Mouse (Mus musculus): ENCODE measurements at regions not wholly inside any gene's neighbourhood (a gene's known extent, or its start where the extent isn't known, plus 50 kb on each side); places are given as distances from the start of the nearest gene placed in this dataset.

GRCm38 (mm10) chr10:126815730-126816129, 85.4 kb downstream of the Atp23 start:
- WGBS = 65% methylated on average over 5 of the region's 5 CpGs

GRCm38 (mm10) chr10:126814968-126815367, 86.2 kb downstream of the Atp23 start:
- Histone ChIP-seq H3K27me3 (replicated peaks) (no peaks in the 10 kb centered on the region), H3K36me3 (no peaks in the 10 kb centered on the region), H3K4me1 (no peaks in the 10 kb centered on the region), H3K27ac (replicated peaks) (no peak overlapping the region), H3K4me3 (no peak overlapping the region), H3K9me3 (no peaks in the 10 kb centered on the region), H3K9ac (no peak overlapping the region), H3K4me2 (no peak overlapping the region)
- WGBS = 85% methylated on average over 18 of the region's 18 CpGs
- no peak for ATAC-seq (ENCODE audit: extremely low read depth, insufficient number of reproducible peaks, low FRiP score, low TSS enrichment)

More at GRCm38 (mm10) chr10:126815730-126816129, 85.4 kb downstream of the Atp23 start:
- Histone ChIP-seq H3K4me2 (no peak overlapping the region), H3K4me3 (no peak overlapping the region), H3K9ac (no peak overlapping the region), H3K4me1 (no peaks in the 10 kb centered on the region), H3K27me3 (replicated peaks) (no peaks in the 10 kb centered on the region), H3K36me3 (no peaks in the 10 kb centered on the region), H3K9me3 (no peaks in the 10 kb centered on the region), H3K27ac (replicated peaks) (no peak overlapping the region)
- ATAC-seq (ENCODE audit: extremely low read depth, insufficient number of reproducible peaks, low FRiP score, low TSS enrichment) = no peak

- Histone ChIP-seq H3K4me3 (no peak overlapping the region), H3K9ac (no peak overlapping the region), H3K4me1 (0 out of 2 replicates have a peak, but pooled peaks cover 4% of the 10 kb centered on the region), H3K27ac (replicated peaks) (no peak overlapping the region), H3K36me3 (no peaks in the 10 kb centered on the region), H3K9me3 (no peaks in the 10 kb centered on the region), H3K27me3 (replicated peaks) (no peaks in the 10 kb centered on the region), H3K4me2 (no peak overlapping the region)
- ATAC-seq (ENCODE audit: extremely low read depth, insufficient number of reproducible peaks, low FRiP score, low TSS enrichment) = no peak
- 83% methylated on average over 6 of the region's 6 CpGs for WGBS
Observed at GRCm38 (mm10) chr10:126813051-126813593, 88.0 kb downstream of the Atp23 start.

- Histone ChIP-seq H3K4me1 (0 out of 2 replicates have a peak, but pooled peaks cover 4% of the 10 kb centered on the region), H3K4me3 (no peak overlapping the region), H3K9ac (no peak overlapping the region), H3K27ac (replicated peaks) (no peak overlapping the region), H3K4me2 (no peak overlapping the region), H3K9me3 (no peaks in the 10 kb centered on the region), H3K36me3 (no peaks in the 10 kb centered on the region), H3K27me3 (replicated peaks) (no peaks in the 10 kb centered on the region)
- ATAC-seq (ENCODE audit: extremely low read depth, insufficient number of reproducible peaks, low FRiP score, low TSS enrichment) = no peak
- WGBS = 67% methylated on average over 7 of the region's 7 CpGs
Observed at GRCm38 (mm10) chr10:126812243-126812755, 88.9 kb downstream of the Atp23 start.

- WGBS = 63% methylated on average over 11 of the region's 11 CpGs
- no peaks in the 10 kb centered on the region for H3K9me3 ChIP-seq
Observed at GRCm38 (mm10) chr10:126810346-126811095, 90.6 kb downstream of the Atp23 start.

GRCm38 (mm10) chr10:126809587-126809986, 91.6 kb downstream of the Atp23 start:
- 0 out of 2 replicates have a peak, but pooled peaks cover 4% of the 10 kb centered on the region for H3K4me1 ChIP-seq
- no peaks in the 10 kb centered on the region for H3K27me3 ChIP-seq (replicated peaks)
- H3K9me3 ChIP-seq = no peaks in the 10 kb centered on the region
- peak overlapping the region; percentile 45 for H3K4me3 ChIP-seq
- no peak for ATAC-seq (ENCODE audit: extremely low read depth, insufficient number of reproducible peaks, low FRiP score, low TSS enrichment)
- H3K4me2 ChIP-seq = peak overlapping the region; percentile 60
- H3K36me3 ChIP-seq = no peaks in the 10 kb centered on the region
- 41% methylated on average over 17 of the region's 17 CpGs for WGBS
- H3K27ac ChIP-seq (replicated peaks) = no peak overlapping the region
- peak overlapping the region; percentile 67; the same call in 1 of the 2 replicates for H3K9ac ChIP-seq

More at GRCm38 (mm10) chr10:126810346-126811095, 90.6 kb downstream of the Atp23 start:
- Histone ChIP-seq H3K4me3 (no peak overlapping the region), H3K9ac (no peak overlapping the region), H3K27ac (replicated peaks) (no peak overlapping the region), H3K4me2 (peak overlapping the region; percentile 60), H3K36me3 (no peaks in the 10 kb centered on the region), H3K27me3 (replicated peaks) (no peaks in the 10 kb centered on the region), H3K4me1 (0 out of 2 replicates have a peak, but pooled peaks cover 4% of the 10 kb centered on the region)
- ATAC-seq (ENCODE audit: extremely low read depth, insufficient number of reproducible peaks, low FRiP score, low TSS enrichment) = no peak

GRCm38 (mm10) chr10:126806881-126807280, 94.3 kb downstream of the Atp23 start:
- H3K4me3 ChIP-seq = no peak overlapping the region
- no peak overlapping the region for H3K27ac ChIP-seq (replicated peaks)
- no peak overlapping the region for H3K9ac ChIP-seq
- H3K4me2 ChIP-seq = no peak overlapping the region
- H3K4me1 ChIP-seq = 0 out of 2 replicates have a peak, but pooled peaks cover 4% of the 10 kb centered on the region
- WGBS = 78% methylated on average over 4 of the region's 4 CpGs
- no peak for ATAC-seq (ENCODE audit: extremely low read depth, insufficient number of reproducible peaks, low FRiP score, low TSS enrichment)
- H3K27me3 ChIP-seq (replicated peaks) = no peaks in the 10 kb centered on the region
- no peaks in the 10 kb centered on the region for H3K36me3 ChIP-seq
- H3K9me3 ChIP-seq = no peaks in the 10 kb centered on the region

GRCm38 (mm10) chr10:126802732-126803131, 98.4 kb downstream of the Atp23 start:
- no peaks in the 10 kb centered on the region for H3K27me3 ChIP-seq (replicated peaks)
- no peaks in the 10 kb centered on the region for H3K9me3 ChIP-seq
- H3K27ac ChIP-seq (replicated peaks) = no peak overlapping the region
- H3K4me3 ChIP-seq = no peak overlapping the region
- H3K36me3 ChIP-seq = no peaks in the 10 kb centered on the region
- no peak overlapping the region for H3K4me2 ChIP-seq
- H3K4me1 ChIP-seq = no peaks in the 10 kb centered on the region
- WGBS = 56% methylated on average over 4 of the region's 4 CpGs
- no peak overlapping the region for H3K9ac ChIP-seq
- ATAC-seq (ENCODE audit: extremely low read depth, insufficient number of reproducible peaks, low FRiP score, low TSS enrichment) = no peak

- Histone ChIP-seq H3K9me3 (no peaks in the 10 kb centered on the region), H3K4me2 (no peak overlapping the region), H3K27ac (replicated peaks) (no peak overlapping the region), H3K27me3 (replicated peaks) (no peaks in the 10 kb centered on the region), H3K9ac (no peak overlapping the region), H3K4me3 (no peak overlapping the region), H3K36me3 (no peaks in the 10 kb centered on the region), H3K4me1 (no peaks in the 10 kb centered on the region)
- WGBS = 55% methylated on average over 4 of the region's 4 CpGs
- ATAC-seq (ENCODE audit: extremely low read depth, insufficient number of reproducible peaks, low FRiP score, low TSS enrichment) = no peak
Observed at GRCm38 (mm10) chr10:126799393-126799792, 101.8 kb downstream of the Atp23 start.

GRCm38 (mm10) chr10:126793136-126793535, 108.0 kb downstream of the Atp23 start:
- WGBS = 55% methylated on average over 3 of the region's 3 CpGs
- Histone ChIP-seq H3K27ac (replicated peaks) (no peak overlapping the region), H3K4me2 (no peak overlapping the region), H3K36me3 (no peaks in the 10 kb centered on the region), H3K27me3 (replicated peaks) (no peaks in the 10 kb centered on the region), H3K9ac (no peak overlapping the region), H3K9me3 (no peaks in the 10 kb centered on the region), H3K4me1 (peaks cover 10% of the 10 kb centered on the region; the same call in 1 of the 2 replicates), H3K4me3 (no peak overlapping the region)
- ATAC-seq (ENCODE audit: extremely low read depth, insufficient number of reproducible peaks, low FRiP score, low TSS enrichment) = no peak

- WGBS = 32% methylated on average over 10 of the region's 10 CpGs
- no peak for ATAC-seq (ENCODE audit: extremely low read depth, insufficient number of reproducible peaks, low FRiP score, low TSS enrichment)
- no peak overlapping the region for H3K9ac ChIP-seq
- no peaks in the 10 kb centered on the region for H3K36me3 ChIP-seq
- no peak overlapping the region for H3K27ac ChIP-seq (replicated peaks)
- H3K4me2 ChIP-seq = peak overlapping the region; percentile 22; the same call in 1 of the 2 replicates
- H3K4me1 ChIP-seq = peaks cover 10% of the 10 kb centered on the region; the same call in 1 of the 2 replicates
- no peaks in the 10 kb centered on the region for H3K9me3 ChIP-seq
- no peak overlapping the region for H3K4me3 ChIP-seq
- no peaks in the 10 kb centered on the region for H3K27me3 ChIP-seq (replicated peaks)
Observed at GRCm38 (mm10) chr10:126792371-126792835, 108.8 kb downstream of the Atp23 start.
